Mouse (Mus musculus) left cerebral cortex, postnatal 25 days (tissue): ENCODE measurements around the gene Krtap4-13. TPM values are rescaled to one million over a fixed set of nuclear protein-coding genes. Genes with fewer than 3 reads are reported as not detected.

Experiments
- total RNA-seq, 2 experiments: library from RNA; stranded (reverse); gene quantifications; 2 replicates each; pipeline ENCODE4 v1.2.3; 2021

Gene Krtap4-13
- total RNA-seq, 2 experiments from 2014 or later: not detected

Other genes with a start within 250 kb of the Krtap4-13 start
- not detected for gene Krtap3-1, start 243.3 kb downstream of the Krtap4-13 start, total RNA-seq
- not detected for gene Krtap1-5, start 228.9 kb downstream of the Krtap4-13 start, total RNA-seq
- not detected for gene Krtap1-4, start 226.2 kb downstream of the Krtap4-13 start, total RNA-seq
- not detected for gene Krtap1-3, start 218.6 kb downstream of the Krtap4-13 start, total RNA-seq
- not detected for gene Krtap9-3, start 211.8 kb downstream of the Krtap4-13 start, total RNA-seq
- not detected for gene Gm11938, start 206.6 kb downstream of the Krtap4-13 start, total RNA-seq
- gene Gm11937, start 199.7 kb downstream of the Krtap4-13 start, total RNA-seq: not detected
- gene Krtap2-4, start 195.0 kb downstream of the Krtap4-13 start, total RNA-seq: not detected
- not detected for gene Gm11562, start 189.5 kb downstream of the Krtap4-13 start, total RNA-seq
- gene Krtap4-1, start 181.7 kb downstream of the Krtap4-13 start, total RNA-seq: not detected
- not detected for gene Krtap4-2, start 174.8 kb downstream of the Krtap4-13 start, total RNA-seq
- not detected for gene Krtap4-7, start 165.8 kb downstream of the Krtap4-13 start, total RNA-seq
- gene Gm11555, start 159.7 kb downstream of the Krtap4-13 start, total RNA-seq: not detected
- not detected for gene Gm11563, start 150.9 kb downstream of the Krtap4-13 start, total RNA-seq
- not detected for gene Krtap4-6, start 143.9 kb downstream of the Krtap4-13 start, total RNA-seq
- not detected for gene Gm14190, start 119.2 kb downstream of the Krtap4-13 start, total RNA-seq
- not detected for gene Gm14180, start 75.6 kb downstream of the Krtap4-13 start, total RNA-seq
- gene Gm11595, start 37.0 kb downstream of the Krtap4-13 start, total RNA-seq: not detected
- gene Krtap4-8, start 29.2 kb downstream of the Krtap4-13 start, total RNA-seq: not detected
- not detected for gene Krtap4-9, start 24.7 kb downstream of the Krtap4-13 start, total RNA-seq
- not detected for gene Gm11596, start 16.4 kb downstream of the Krtap4-13 start, total RNA-seq
- gene Gm11569, start 11.0 kb downstream of the Krtap4-13 start, total RNA-seq: not detected
- not detected for gene Gm11554, start 5.4 kb downstream of the Krtap4-13 start, total RNA-seq
- not detected for gene Gm11564, start 5.8 kb upstream of the Krtap4-13 start, total RNA-seq
- not detected for gene 2300003K06Rik, start 28.2 kb upstream of the Krtap4-13 start, total RNA-seq
- gene Krtap4-16, start 41.7 kb upstream of the Krtap4-13 start, total RNA-seq: not detected
- not detected for gene Gm11568, start 48.0 kb upstream of the Krtap4-13 start, total RNA-seq
- not detected for gene Gm11559, start 54.6 kb upstream of the Krtap4-13 start, total RNA-seq
- gene Krtap9-1, start 63.5 kb upstream of the Krtap4-13 start, total RNA-seq: not detected
- gene Gm11567, start 69.3 kb upstream of the Krtap4-13 start, total RNA-seq: not detected
- gene Krtap31-1, start 98.0 kb upstream of the Krtap4-13 start, total RNA-seq: not detected
- not detected for gene Gm11565, start 104.9 kb upstream of the Krtap4-13 start, total RNA-seq
- not detected for gene Krtap31-2, start 126.4 kb upstream of the Krtap4-13 start, total RNA-seq
- gene Krtap9-5, start 138.6 kb upstream of the Krtap4-13 start, total RNA-seq: not detected
- gene Krtap29-1, start 169.2 kb upstream of the Krtap4-13 start, total RNA-seq: not detected
- not detected for gene Krtap16-1, start 176.7 kb upstream of the Krtap4-13 start, total RNA-seq
- gene Krtap17-1, start 184.1 kb upstream of the Krtap4-13 start, total RNA-seq: not detected
- not detected for gene Krt33a, start 206.3 kb upstream of the Krtap4-13 start, total RNA-seq
- gene Krt33b, start 220.0 kb upstream of the Krtap4-13 start, total RNA-seq: not detected
- not detected for gene Krt34, start 231.7 kb upstream of the Krtap4-13 start, total RNA-seq
- gene Krt31, start 240.7 kb upstream of the Krtap4-13 start, total RNA-seq: not detected